Mouse (Mus musculus): Measurements from ENCODE around the gene Sept9.

Gene Sept9

DNA sequence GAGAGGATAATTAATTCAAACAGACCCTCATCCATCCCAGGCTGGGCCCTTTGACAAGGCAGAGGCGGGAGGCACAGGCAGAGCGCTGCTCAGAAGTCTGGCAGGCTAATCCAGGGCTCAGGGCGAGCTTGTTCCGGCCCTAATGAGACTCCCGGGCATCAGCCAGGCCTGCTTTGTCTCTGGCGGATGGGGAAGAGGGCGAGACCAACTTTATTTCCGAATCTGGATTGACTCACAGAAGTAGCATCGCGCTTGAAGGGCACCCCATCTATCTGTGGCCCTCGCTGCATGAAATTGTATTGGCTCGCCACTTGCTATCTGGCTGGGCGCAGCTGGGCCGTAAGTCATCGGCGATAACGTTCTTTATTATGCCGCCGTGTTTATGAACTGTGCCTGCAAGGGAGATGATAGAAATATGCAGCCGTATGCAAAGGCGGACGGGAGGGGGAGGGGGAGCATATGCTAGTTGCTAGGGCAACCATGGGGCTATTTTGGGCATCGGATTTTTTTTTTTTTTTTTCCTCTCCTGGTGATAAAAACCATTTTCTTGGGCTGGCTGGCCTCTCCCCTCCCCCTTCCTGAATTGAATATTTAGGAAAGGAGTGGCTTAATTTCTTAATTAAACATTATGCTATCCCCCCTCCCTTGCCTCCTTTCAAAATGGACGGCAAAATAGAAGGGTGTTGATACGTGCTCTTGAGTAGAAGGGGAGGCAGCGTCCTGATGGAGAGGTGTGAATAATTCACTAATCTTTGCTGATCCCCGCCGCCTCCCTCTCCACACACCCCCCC lies 208.4 kb downstream of the Sept9 start:
- peak; percentile 70 for DNase-seq (ENCODE audit: inconsistent ontology term)

- DNase-seq (ENCODE audit: inconsistent ontology term) = no peak
Observed at GRCm38 (mm10) chr11:117408442-117409031, 209.1 kb downstream of the Sept9 start.

- DNase-seq (ENCODE audit: inconsistent ontology term) = no peak
Observed at GRCm38 (mm10) chr11:117409331-117409730, 209.9 kb downstream of the Sept9 start.

GRCm38 (mm10) chr11:117410059-117410458 lies 210.6 kb downstream of the Sept9 start:
- peak; percentile 83 for DNase-seq (ENCODE audit: inconsistent ontology term)

DNA sequence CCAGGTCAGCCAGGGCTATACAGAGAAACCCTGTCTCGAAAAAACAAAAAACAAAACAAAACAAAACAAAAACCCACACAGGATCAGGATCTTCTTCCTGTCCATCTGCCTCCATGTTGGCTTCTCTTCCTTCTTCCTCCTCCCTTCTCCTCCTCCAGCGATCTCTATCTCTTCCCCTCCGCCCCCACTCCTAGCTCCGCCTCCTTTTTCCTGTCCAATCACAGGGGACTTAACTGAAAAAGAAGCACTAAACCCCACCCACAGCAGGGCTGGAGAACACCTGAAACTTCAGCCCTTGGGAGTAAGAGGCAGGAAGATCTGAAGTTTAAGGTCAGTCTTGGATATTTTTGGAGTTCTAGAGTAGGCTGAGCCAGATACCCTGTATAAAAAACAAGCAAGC lies 212.2 kb downstream of the Sept9 start:
- no peak for DNase-seq (ENCODE audit: inconsistent ontology term)
